Mouse (Mus musculus): ENCODE data around the gene Scgb2b3. TPM values are rescaled to one million over a fixed set of nuclear protein-coding genes. Genes with fewer than 3 reads are reported as not detected.

Scgb2b3 gene
- not detected for polyA plus RNA-seq (2017; shearing (Covaris generic))

- ATAC-seq, result no peak
Measured at GRCm38 (mm10) chr7:31362022-31362560, at the start of gene Scgb2b3. Gene Scgb2b3, minus strand, starts transcription at chr7:31362072.

GRCm38 (mm10) chr7:31375292-31375691, 13.4 kb upstream of the Scgb2b3 start, which contains the start of gene Scgb1b3:
Gene Scgb1b3, plus strand, starts transcription at chr7:31375592.
- ATAC-seq, result no peak

Other genes with a start within 250 kb of the Scgb2b3 start
- 10 to 100 TPM in 1 of 2 experiments, 1 to 10 TPM in 1; 6.0 to 12.2 TPM for gene Hpn, start 246.8 kb downstream of the Scgb2b3 start, polyA plus RNA-seq (2017; shearing (Covaris generic))
- gene Scn1b, start 235.1 kb downstream of the Scgb2b3 start, polyA plus RNA-seq (2017; shearing (Covaris generic)), result not detected
- gene Gramd1a, start 206.2 kb downstream of the Scgb2b3 start, polyA plus RNA-seq (2017; shearing (Covaris generic)), result 100 to 1,000 TPM in 1 of 2 experiments, 10 to 100 TPM in 1; 83.7 to 103 TPM
- gene Scgb2b2, start 71.6 kb downstream of the Scgb2b3 start, polyA plus RNA-seq (2017; shearing (Covaris generic)), result not detected
- gene Scgb1b2, start 70.3 kb downstream of the Scgb2b3 start, polyA plus RNA-seq (2017; shearing (Covaris generic)), result not detected
- not detected for gene Scgb1b3, start 13.5 kb upstream of the Scgb2b3 start, polyA plus RNA-seq (2017; shearing (Covaris generic))

Data from CD4-positive, CD25-positive, alpha-beta regulatory T cell, adult 4 months (primary cell).